Mouse (Mus musculus) ES-CJ7 (cell line): ENCODE results near the gene Ddx21.
A peak's percentile ranks its signal among the peaks of the same experiment; 100 is the strongest.

Experiments
- DNase-seq: peaks from one replicate; pipeline ENCODE4 v3.0.0; 2011; ENCODE audit warnings: low read depth, low spot score

Ddx21 gene

GRCm38 (mm10) chr10:62570126-62570871, 31.8 kb downstream of the Ddx21 start:
- no peak for DNase-seq

- DNase-seq, result no peak
Measured at GRCm38 (mm10) chr10:62568861-62569260, 33.2 kb downstream of the Ddx21 start.

- DNase-seq, result peak; percentile 67
Measured at GRCm38 (mm10) chr10:62557736-62558135, 44.3 kb downstream of the Ddx21 start.

GRCm38 (mm10) chr10:62556558-62556901, 45.6 kb downstream of the Ddx21 start:
- no peak for DNase-seq

- no peak for DNase-seq
Measured at GRCm38 (mm10) chr10:62555705-62556557, 46.1 kb downstream of the Ddx21 start.

- no peak for DNase-seq
Measured at GRCm38 (mm10) chr10:62553611-62554091, 48.4 kb downstream of the Ddx21 start.

- no peak for DNase-seq
Measured at GRCm38 (mm10) chr10:62550787-62551300, 51.2 kb downstream of the Ddx21 start.

- DNase-seq, result peak; percentile 87
Measured at GRCm38 (mm10) chr10:62549523-62550166, 52.4 kb downstream of the Ddx21 start.

GRCm38 (mm10) chr10:62546441-62546840, 55.6 kb downstream of the Ddx21 start:
- no peak for DNase-seq

GRCm38 (mm10) chr10:62545759-62546158, 56.3 kb downstream of the Ddx21 start:
- DNase-seq, result no peak

- DNase-seq, result no peak
Measured at GRCm38 (mm10) chr10:62544316-62544715, 57.8 kb downstream of the Ddx21 start.

GRCm38 (mm10) chr10:62543399-62543808, 58.7 kb downstream of the Ddx21 start:
- peak; percentile 19 for DNase-seq

- no peak for DNase-seq
Measured at GRCm38 (mm10) chr10:62542928-62543327, 59.2 kb downstream of the Ddx21 start.

GRCm38 (mm10) chr10:62542507-62542906, 59.6 kb downstream of the Ddx21 start:
- no peak for DNase-seq

GRCm38 (mm10) chr10:62541499-62541898, 60.6 kb downstream of the Ddx21 start:
- no peak for DNase-seq

GRCm38 (mm10) chr10:62540800-62541199, 61.3 kb downstream of the Ddx21 start:
- no peak for DNase-seq

- no peak for DNase-seq
Measured at GRCm38 (mm10) chr10:62534509-62534908, 67.6 kb downstream of the Ddx21 start.

- DNase-seq, result no peak
Measured at GRCm38 (mm10) chr10:62532832-62533231, 69.2 kb downstream of the Ddx21 start.
